Mouse (Mus musculus): ENCODE data around the gene Klk13.

- TF ChIP-seq POLR2A (IDR thresholded peaks at IDR 0.05; ENCODE audit: low read depth, low read length) (no peak), GABPA (IDR thresholded peaks at IDR 0.05; ENCODE audit: insufficient replicate concordance, low read depth, low read length) (no peak), EP300 (IDR thresholded peaks at IDR 0.05; ENCODE audit: low read length) (no peak), ETS1 (conservative IDR thresholded peaks at IDR 0.05; ENCODE audit: low read depth, low read length) (no peak)
These were observed 64.1 kb downstream of the Klk13 start for GRCm38 (mm10) chr7:43776506-43776905.
